Mouse (Mus musculus): Measurements from ENCODE around the gene Cspg4.
"Not testable (repeated sequence)": the region's sequence is repeated elsewhere in the genome, so short reads cannot be mapped to it uniquely, and the experiment has no call there.

The Cspg4 gene

DNA sequence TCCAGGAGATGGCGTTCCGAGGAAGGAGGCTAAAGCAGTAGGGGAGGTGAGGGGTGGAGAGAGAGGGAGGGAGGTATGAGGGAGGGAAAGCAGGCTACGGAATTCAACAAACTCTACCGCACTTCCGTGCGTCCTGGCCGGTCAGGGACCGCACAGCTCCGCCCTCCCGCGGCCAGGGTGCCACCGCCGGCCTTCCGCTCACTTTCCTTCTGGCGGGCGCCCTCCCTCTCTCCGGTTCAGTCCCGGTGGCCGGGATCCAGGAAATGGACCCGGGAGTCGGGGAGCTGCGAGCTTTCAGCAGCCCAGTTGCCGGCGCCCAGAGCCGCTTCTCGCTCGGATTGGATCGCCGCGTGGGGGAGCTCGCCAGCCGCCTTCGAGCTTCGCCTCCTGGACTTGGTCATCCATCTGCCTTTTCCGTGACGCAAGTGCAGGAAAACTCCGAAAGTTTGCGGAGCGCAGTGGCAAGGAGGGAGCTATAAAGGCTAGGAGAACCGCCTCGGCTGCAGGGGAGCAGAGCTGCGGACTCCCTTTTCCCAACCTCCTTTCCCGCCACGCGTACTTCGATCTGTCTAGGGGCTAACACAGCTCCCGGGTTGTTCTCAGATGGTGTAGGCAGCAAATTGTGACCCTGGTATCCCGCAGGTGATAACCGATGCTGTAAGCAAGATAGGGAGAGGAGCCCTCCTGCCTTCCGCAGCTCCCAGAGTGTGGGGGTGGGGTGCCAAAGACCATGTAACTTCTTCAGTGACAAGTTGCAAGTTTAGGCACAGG, 63.4 kb downstream of the Cspg4 start, which contains the start of gene Snx33:
Gene Snx33 (minus strand): TSS at position 331 of the 771 bp plus-strand sequence.
- DNase-seq, result peak; percentile 95

DNA sequence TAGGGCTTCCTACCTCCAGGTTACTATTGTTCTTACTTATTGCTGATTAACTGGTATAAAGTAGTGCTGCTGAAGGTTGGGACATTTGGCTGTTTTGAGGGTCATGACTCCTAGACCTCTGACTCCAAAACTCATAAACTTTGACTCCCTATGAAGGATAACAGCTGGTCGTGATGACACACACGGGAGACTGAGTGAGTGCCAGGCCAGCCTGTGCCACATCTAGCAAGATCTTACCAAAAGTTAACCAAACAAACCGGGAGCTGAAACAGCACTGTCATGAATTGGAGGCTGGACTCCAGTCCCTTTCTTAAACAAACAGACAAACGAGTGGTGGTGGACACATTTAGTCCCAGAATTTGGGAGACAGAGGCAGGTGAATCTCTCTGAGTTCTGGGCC, 64.7 kb downstream of the Cspg4 start:
- DNase-seq, result no peak

DNA sequence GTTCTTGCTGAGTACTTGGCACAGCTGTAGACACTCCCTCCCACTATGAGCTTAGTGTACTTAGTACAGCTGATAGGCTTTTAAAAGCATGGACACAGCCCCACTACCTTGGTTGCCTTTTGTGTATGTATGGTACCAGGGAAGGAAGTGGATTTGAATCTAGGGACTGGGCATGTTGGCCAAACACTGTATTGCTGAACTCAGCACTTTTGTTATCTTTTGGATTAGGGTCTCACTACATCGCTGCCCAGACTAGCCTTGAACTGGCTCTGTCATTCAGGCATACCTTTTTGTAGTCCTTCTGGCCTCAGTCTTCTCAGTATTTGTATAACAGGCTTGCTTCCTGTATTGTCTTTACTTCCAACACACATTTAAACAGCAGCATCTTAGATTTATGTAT, 65.7 kb downstream of the Cspg4 start:
- no peak for DNase-seq

DNA sequence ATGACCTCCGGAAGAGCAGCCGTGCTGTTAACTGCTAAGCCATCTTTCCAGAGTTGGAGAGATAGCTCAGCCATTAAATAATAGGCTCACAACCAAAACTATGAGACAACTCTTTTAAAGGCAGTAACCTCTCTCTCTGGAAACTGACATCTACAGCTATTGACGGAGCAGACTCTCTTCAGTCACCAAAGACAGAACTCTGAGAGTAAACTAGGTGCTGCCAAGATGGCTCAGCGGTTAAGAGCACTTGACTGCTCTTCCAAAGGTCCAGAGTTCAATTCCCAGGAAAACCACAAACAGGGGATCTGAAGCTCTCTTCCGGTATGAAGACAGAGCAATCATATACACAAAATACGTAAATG, 72.0 kb downstream of the Cspg4 start:
- no peak for DNase-seq

DNA sequence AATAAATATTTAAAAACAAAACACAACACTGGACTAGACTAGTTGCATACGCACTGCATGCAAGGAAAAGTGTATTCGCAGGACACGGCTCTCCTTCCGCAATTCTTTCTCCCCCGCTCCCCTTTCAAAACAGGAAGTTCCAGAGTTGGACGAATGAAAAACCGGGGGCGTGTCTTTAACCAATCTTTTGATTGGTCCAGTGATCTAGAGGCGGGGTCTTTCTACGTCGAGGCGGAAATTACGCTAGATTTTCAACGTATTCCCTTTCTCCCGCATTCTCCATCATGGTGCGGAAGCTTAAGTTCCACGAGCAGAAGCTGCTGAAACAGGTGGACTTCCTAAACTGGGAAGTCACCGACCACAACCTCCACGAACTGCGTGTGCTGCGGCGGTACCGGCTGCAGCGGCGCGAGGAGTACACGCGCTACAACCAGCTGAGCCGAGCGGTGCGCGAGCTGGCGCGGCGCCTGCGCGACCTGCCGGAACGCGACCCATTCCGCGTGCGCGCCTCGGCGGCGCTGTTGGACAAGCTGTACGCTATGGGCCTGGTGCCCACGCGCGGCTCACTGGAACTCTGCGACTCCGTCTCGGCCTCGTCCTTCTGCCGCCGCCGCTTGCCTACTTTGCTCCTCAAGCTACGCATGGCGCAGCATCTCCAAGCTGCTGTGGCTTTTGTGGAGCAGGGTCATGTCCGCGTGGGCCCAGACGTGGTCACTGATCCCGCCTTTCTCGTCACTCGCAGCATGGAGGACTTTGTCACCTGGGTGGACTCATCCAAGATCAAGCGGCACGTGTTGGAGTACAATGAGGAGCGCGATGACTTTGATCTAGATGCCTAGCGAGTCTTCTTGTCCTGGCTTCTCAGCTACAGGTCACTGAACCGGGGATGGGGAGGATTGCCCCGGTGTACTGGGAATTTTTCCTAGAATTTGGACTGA, 72.7 kb downstream of the Cspg4 start, which contains the start of gene Imp3:
Gene Imp3 (plus strand): TSS at position 253 of the 938 bp plus-strand sequence.
- peak; percentile 92 for DNase-seq

DNA sequence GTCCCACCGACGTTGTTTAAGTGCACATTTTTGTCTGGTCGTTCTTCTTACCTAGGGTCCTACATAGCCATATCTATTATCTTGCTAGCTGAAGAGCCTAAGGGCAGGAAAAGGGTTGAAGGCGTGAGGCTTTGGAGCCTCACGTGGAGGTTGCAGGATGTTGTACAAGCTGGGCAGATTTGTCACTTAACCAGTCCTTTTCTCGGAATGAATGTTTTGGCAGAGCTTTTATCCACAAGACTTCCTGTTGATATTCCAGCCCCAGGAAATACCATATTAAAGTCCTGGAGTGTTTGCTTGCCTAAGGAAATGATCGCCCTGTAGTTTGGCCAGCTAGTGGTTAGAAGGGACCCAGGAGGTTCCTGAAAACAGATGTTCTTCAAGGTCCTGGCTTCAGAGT, 73.5 kb downstream of the Cspg4 start:
- DNase-seq, result peak; percentile 50

DNA sequence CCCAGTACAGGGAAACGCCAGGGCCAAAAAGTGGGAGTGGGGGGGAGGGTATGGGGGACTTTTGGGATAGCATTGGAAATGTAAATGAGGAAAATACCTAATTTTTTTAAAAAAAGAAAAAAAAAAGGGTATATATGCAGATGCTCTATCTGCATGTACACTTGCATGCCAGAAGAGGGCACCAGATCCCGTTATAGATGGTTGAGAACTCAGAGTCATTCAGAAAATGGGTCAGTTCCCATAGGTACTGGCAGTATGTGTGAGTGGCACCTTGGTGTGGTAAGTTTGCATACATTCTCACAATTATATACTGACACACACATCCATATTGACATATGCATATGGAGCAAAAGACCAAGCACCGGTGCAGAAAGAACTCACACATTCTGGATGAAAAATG, 82.6 kb downstream of the Cspg4 start:
- DNase-seq, result not testable (repeated sequence)

DNA sequence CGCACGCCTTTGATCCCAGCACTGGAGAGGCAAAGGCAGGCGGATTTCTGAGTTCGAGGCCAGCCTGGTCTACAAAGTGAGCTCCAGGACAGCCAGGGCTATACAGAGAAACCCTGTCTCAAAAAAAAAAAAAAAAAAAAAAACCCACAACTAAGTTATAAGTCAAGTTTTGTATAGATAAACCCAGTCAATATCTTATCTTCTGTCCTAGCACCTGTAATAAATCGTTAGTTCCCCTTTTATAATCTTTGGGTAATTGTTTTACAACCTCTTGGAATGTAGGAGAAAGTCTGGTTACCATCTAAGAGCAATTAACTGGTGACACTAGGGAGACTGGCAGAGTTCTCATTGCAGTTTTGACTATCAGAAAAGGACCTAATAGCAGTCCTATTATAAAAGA, 83.9 kb downstream of the Cspg4 start:
- not testable (repeated sequence) for DNase-seq
